8 mouse cellular contexts compared by ENCODE assay signal in the genomic region with DNA sequence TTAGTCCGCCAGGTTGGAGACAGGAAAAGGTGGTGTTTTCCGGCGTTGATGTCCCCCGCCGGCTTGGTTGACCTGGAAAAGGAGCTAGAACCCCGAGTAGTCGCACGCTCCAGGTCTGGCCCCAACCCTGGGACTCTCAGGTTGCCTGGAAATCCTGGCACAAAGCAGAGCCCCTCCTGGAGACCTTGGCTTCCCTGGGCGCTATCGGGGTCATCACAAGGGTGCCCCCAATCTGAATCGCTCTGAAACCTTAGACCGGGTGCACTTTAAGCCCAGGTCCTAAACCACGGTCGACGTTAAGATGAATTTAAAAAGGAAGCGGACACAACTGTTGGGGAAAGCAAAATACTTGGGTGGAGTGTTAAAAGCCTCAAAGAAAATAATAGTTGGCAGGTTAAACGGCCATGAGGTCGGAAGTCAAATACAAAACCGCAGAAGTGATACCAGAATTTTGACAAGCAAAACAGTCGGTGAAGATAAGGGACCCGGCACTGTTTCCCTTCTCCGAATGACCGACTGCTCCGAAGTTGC. TPM values are rescaled to one million over a fixed set of nuclear protein-coding genes. Genes with fewer than 3 reads are reported as not detected.
DNase-seq lines count a peak whose midpoint lies in the region; ATAC-seq and TF ChIP-seq lines count a peak whose summit lies in the region.

No protein-coding gene starts in this region.

- peak overlapping the region; percentile 76 for H3K27ac ChIP-seq in spleen, adult 2 months (ENCODE audit: insufficient read depth, low read length)
- peak overlapping the region; percentile 92 for H3K27ac ChIP-seq in hindbrain, embryonic 12.5 days
- H3K27ac ChIP-seq in liver, embryonic 13.5 days = peak overlapping the region; percentile 94

- peak overlapping the region; percentile 74 for H3K4me3 ChIP-seq in spleen, adult 2 months (ENCODE audit: extremely low read depth, insufficient read depth, insufficient read length)
- peak overlapping the region; percentile 68 for H3K4me3 ChIP-seq in hindbrain, embryonic 12.5 days
- H3K4me3 ChIP-seq in liver, embryonic 13.5 days (replicated peaks) = peak overlapping the region; percentile 84

- H3K36me3 ChIP-seq in spleen, adult 2 months (ENCODE audit: control insufficient read depth, insufficient read depth, low read length) = no peaks in the 10 kb centered on the region
- H3K36me3 ChIP-seq in hindbrain, embryonic 12.5 days = no peaks in the 10 kb centered on the region
- peaks cover 12% of the 10 kb centered on the region for H3K36me3 ChIP-seq in liver, embryonic 13.5 days

- H3K4me2 ChIP-seq in hindbrain, embryonic 12.5 days (replicated peaks) = peak overlapping the region; percentile 92
- H3K4me2 ChIP-seq in liver, embryonic 13.5 days = peak overlapping the region; percentile 100

- H3K27me3 ChIP-seq in spleen, adult 2 months (ENCODE audit: control insufficient read depth, insufficient read depth, low read length) = no peaks in the 10 kb centered on the region
- H3K27me3 ChIP-seq in hindbrain, embryonic 12.5 days = 0 out of 2 replicates have a peak, but pooled peaks cover 10% of the 10 kb centered on the region
- no peaks in the 10 kb centered on the region; the same call in 1 of the 2 replicates for H3K27me3 ChIP-seq in liver, embryonic 13.5 days

- peak; percentile 21 for ATAC-seq in hindbrain, embryonic 12.5 days (ENCODE audit: low FRiP score)
- 0 out of 2 replicates have a peak, but pooled peaks have one; percentile 1 for ATAC-seq in liver, embryonic 13.5 days (ENCODE audit: low read depth)

- H3K9ac ChIP-seq in hindbrain, embryonic 12.5 days = peak overlapping the region; percentile 75
- H3K9ac ChIP-seq in liver, embryonic 13.5 days = peak overlapping the region; percentile 96

- no peak for TF ChIP-seq CTCF in spleen, adult 2 months (IDR thresholded peaks at IDR 0.05; ENCODE audit: extremely low read depth, insufficient read depth, insufficient read length, insufficient replicate concordance)

- no peaks in the 10 kb centered on the region; the same call in none of the 2 replicates for H3K4me1 ChIP-seq in spleen, adult 2 months (ENCODE audit: control insufficient read depth, insufficient read depth, insufficient read length)
- peaks cover 19% of the 10 kb centered on the region for H3K4me1 ChIP-seq in hindbrain, embryonic 12.5 days
- H3K4me1 ChIP-seq in liver, embryonic 13.5 days (replicated peaks) = peaks cover 61% of the 10 kb centered on the region

- 4% methylated on average over 24 of the region's 24 CpGs for WGBS in spleen, adult 2 months
- 9% methylated on average over 24 of the region's 24 CpGs for WGBS in hindbrain, embryonic 12.5 days
- under 1% methylated on average over 24 of the region's 24 CpGs for WGBS in liver, embryonic 13.5 days (ENCODE audit: insufficient replicate concordance)

- no peak for DNase-seq in spleen, adult 2 months (ENCODE audit: low read depth in 1 of 2, low spot score in 2 of 2)
- no peak for DNase-seq in spleen, adult 12 weeks (ENCODE audit: low spot score)
- peak; percentile 57 for DNase-seq in embryo, embryonic 9.5 days (ENCODE audit: extremely low spot score)
- no peak for DNase-seq in liver, embryonic 13.5 days
- DNase-seq in retina, adult 2 months (ENCODE audit: low read depth, low spot score) = peak; percentile 23
- no peak for DNase-seq in layer of hippocampus, postnatal 25 days (ENCODE audit: extremely low spot score in 1 of 2, low spot score in 1 of 2)
- DNase-seq in gastrocnemius, adult 18-20 months (ENCODE audit: low spot score) = no peak

- no peaks in the 10 kb centered on the region for H3K9me3 ChIP-seq in hindbrain, embryonic 12.5 days (replicated peaks)
- H3K9me3 ChIP-seq in liver, embryonic 13.5 days (replicated peaks) = no peaks in the 10 kb centered on the region

- TF ChIP-seq POLR2A in spleen, adult 2 months (IDR thresholded peaks at IDR 0.05; ENCODE audit: low read depth, low read length) = no peak

RNA-seq across cellular contexts. Expression of gene Cdc42ep3, which starts 1.2 kb away (rescaled TPM):
- 9.1 and 12.0 TPM in 2 replicates for polyA plus RNA-seq in spleen, adult 2 months (2012; rRNA removed)
- polyA plus RNA-seq in hindbrain, embryonic 12.5 days (2016; fragmentation: Nextera tagmentation; extraction: Ambion mirVana) = 49.1 and 54.6 TPM in 2 replicates
- polyA plus RNA-seq in liver, embryonic 13.5 days (2015; fragmentation: Nextera tagmentation; extraction: Ambion mirVana) = 58.4 and 76.9 TPM in 2 replicates
- total RNA-seq in layer of hippocampus, postnatal 25 days (2021) = 1 to 10 TPM; 5.5 to 6.8 TPM
- 10 to 100 TPM; 29.1 to 33.7 TPM for total RNA-seq in gastrocnemius, adult 18-20 months (2021)

Comparison
In these comparisons a context has a peak if more than half of its experiments do, and no peak if none do; other contexts are left out.
1. DNase-seq: peak in embryo, embryonic 9.5 days (single experiment) and retina, adult 2 months (single experiment); none in spleen, adult 2 months (0 of 2), spleen, adult 12 weeks (single experiment), liver, embryonic 13.5 days (single experiment), layer of hippocampus, postnatal 25 days (0 of 2) and gastrocnemius, adult 18-20 months (single experiment).
2. Peak in every context shown above with its lines, with median percentiles within 50 percentile points of each other: H3K27ac ChIP-seq and H3K4me3 ChIP-seq.